Mouse (Mus musculus) lung, adult 2 months (tissue): ENCODE measurements at regions not wholly inside any gene's neighbourhood (a gene's known extent, or its start where the extent isn't known, plus 50 kb on each side); places are given as distances from the start of the nearest gene placed in this dataset.

ENCODE experiments used
- CTCF ChIP-seq: fragments of 200-500 bp; IDR thresholded peaks from 2 replicates; pipeline ENCODE4 v1.5.1; 2011; ENCODE audit warnings: mild to moderate bottlenecking, low read length, control low read depth; ENCODE audit not compliant: insufficient read depth
- POLR2A ChIP-seq: fragments of 200-500 bp; IDR thresholded peaks from 2 replicates; pipeline ENCODE4 v1.6.1; 2011; ENCODE audit warnings: low read depth, mild to moderate bottlenecking, control low read depth, low read length, borderline replicate concordance; ENCODE audit errors: extremely low read depth

DNA sequence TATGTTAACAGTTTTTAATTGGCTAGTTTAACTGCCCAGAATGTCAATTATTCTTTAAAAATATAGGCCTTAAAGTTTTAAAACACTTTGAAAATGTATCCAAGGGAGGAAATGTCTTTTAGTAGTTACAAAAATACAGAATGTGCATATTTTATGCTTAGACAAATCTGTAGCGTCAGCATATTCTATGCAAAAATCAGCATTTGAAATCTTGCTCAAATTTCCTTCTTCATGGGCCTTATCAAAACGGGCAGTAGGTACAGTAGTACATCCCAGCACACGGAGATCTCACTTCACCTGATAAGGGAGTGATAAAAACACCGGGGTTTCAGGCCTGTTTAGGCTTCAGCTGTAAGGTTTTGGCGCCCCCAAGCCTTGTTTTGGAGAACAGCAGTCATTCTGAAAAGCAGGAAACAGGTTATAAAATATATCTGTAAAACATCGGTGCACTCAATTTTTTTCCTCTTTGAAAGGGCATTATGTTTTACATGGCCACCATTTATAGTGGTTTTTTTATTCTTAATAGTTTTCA is 435.7 kb upstream of the Adgrl4 start:
- TF ChIP-seq CTCF (no peak), POLR2A (no peak)
